Mouse (Mus musculus) C2C12 (cell line): Measurements from ENCODE around the gene Cdc42bpa. TPM values are rescaled to one million over a fixed set of nuclear protein-coding genes. Genes with fewer than 3 reads are reported as not detected.

Experiments used
- H3K27me3 ChIP-seq: one replicate; pipeline ENCODE4 v1.6.1; 2011; ENCODE audit not compliant: control insufficient read depth, insufficient read depth, insufficient read length
- H3K36me3 ChIP-seq: one replicate; pipeline ENCODE4 v1.6.1; 2011; ENCODE audit not compliant: control insufficient read depth, insufficient read depth
- H3K4me3 ChIP-seq: one replicate; pipeline ENCODE4 v1.5.1; 2011; ENCODE audit warnings: mild to moderate bottlenecking, control low read depth; ENCODE audit not compliant: poor library complexity, insufficient read depth, severe bottlenecking
- H3K79me2 ChIP-seq: one replicate; pipeline ENCODE4 v1.6.1; 2011; ENCODE audit not compliant: control insufficient read depth, insufficient read depth
- H3K79me3 ChIP-seq: one replicate; pipeline ENCODE4 v1.6.1; 2011; ENCODE audit warnings: low read depth, control low read depth
- H3ac ChIP-seq: one replicate; pipeline ENCODE3; 2011; ENCODE audit warnings: low read depth; ENCODE audit not compliant: control insufficient read depth, insufficient read length
- CEBPB ChIP-seq: IDR thresholded peaks from one replicate; pipeline ENCODE4 v1.6.1; 2011; ENCODE audit warnings: low read depth, mild to moderate bottlenecking, control low read depth, moderate library complexity
- CTCF ChIP-seq: IDR thresholded peaks from one replicate; pipeline ENCODE4 v1.5.1; 2011; ENCODE audit not compliant: control insufficient read depth, insufficient read depth, insufficient read length
- FOSL1 ChIP-seq: IDR thresholded peaks from one replicate; pipeline ENCODE4 v1.8.0; 2011; ENCODE audit warnings: mild to moderate bottlenecking, low read length; ENCODE audit not compliant: poor library complexity, insufficient read depth, severe bottlenecking
- MAX ChIP-seq: IDR thresholded peaks from one replicate; pipeline ENCODE4 v1.6.1; 2011; ENCODE audit warnings: mild to moderate bottlenecking, control low read depth
- MYOD1 ChIP-seq: IDR thresholded peaks from one replicate; pipeline ENCODE4 v1.6.1; 2011; ENCODE audit warnings: low read depth; ENCODE audit not compliant: control insufficient read depth, insufficient read length
- MYOG ChIP-seq: IDR thresholded peaks from one replicate; pipeline ENCODE4 v1.6.1; 2011; ENCODE audit not compliant: control insufficient read depth, insufficient read length; ENCODE audit errors: extremely low read depth
- USF1 ChIP-seq: IDR thresholded peaks from one replicate; pipeline ENCODE4 v1.6.1; 2011; ENCODE audit warnings: low read depth, mild to moderate bottlenecking, control low read depth, moderate library complexity
- polyA plus RNA-seq: library from polyadenylated mRNA; unstranded; fragments of >200 nt; fragmentation: generic; extraction: Trizol; gene quantifications from one replicate; pipeline ENCODE4 v1.2.1, GENCODE M21; 2012; ENCODE audit warnings: missing spikeins

Gene Cdc42bpa
- polyA plus RNA-seq, 1 experiment, result 10.7 TPM

DNA sequence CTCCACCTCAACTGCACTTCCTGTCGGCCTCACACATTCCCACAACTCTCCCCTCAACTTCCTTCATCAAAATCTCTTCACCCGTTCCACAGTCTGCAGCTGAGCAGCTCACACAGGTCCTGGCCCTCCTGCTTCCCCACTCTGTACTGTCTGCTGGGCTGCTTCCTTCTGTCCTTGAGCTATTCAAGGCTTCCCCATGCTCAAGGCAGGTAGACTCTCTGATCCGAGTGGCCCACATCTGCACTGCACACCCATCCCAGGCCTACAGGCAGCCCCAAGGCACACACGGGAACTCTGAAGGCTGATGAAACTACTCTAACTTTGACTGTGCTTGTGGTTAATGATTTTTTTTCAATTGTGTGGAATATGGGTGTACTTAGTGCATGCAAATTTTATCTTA is 232.6 kb downstream of the Cdc42bpa start:
- Histone ChIP-seq H3K79me3 (no peaks in the 10 kb centered on the region), H3K79me2 (no peaks in the 10 kb centered on the region), H3K4me3 (no peak overlapping the region), H3K36me3 (no peaks in the 10 kb centered on the region), H3ac (no peak overlapping the region), H3K27me3 (peaks cover 49% of the 10 kb centered on the region)
- TF ChIP-seq FOSL1, result no peak
- no peak for TF ChIP-seq MAX
- no peak for TF ChIP-seq CTCF
- TF ChIP-seq MYOD1, result no peak
- TF ChIP-seq CEBPB, result no peak
- TF ChIP-seq USF1, result no peak
- TF ChIP-seq MYOG, result no peak

DNA sequence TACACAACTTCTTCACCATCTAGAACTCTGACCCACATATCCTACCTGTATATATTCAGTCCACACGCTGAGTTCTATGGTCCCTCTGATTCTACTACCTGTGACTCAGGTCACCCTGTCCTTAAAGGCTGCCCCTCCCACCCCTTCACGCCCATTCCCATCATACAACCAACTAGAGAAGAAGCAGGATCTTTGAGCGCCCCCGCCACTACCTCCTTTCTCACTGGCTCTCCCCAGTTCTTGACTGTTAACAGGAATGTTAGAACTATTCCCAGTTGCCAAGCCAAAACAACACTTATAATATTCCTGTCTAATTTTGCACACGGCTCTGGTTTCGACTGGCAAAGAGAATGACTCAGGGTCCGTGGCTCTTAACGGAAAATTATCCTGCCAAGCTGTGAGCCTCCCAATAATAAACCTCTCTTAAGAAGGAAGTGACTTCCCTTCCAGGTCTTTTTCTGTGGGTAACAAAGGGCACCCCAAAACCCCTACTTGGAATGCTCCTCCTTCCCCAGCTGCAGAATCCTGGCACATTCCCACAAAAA is 233.2 kb downstream of the Cdc42bpa start:
- H3K79me2 ChIP-seq, result no peaks in the 10 kb centered on the region
- TF ChIP-seq MYOD1 (no peak), MAX (no peak), FOSL1 (no peak), USF1 (no peak), CTCF (no peak), CEBPB (no peak), MYOG (no peak)
- H3K79me3 ChIP-seq, result no peaks in the 10 kb centered on the region
- H3K27me3 ChIP-seq, result peaks cover 47% of the 10 kb centered on the region
- no peak overlapping the region for H3K4me3 ChIP-seq
- H3ac ChIP-seq, result no peak overlapping the region
- H3K36me3 ChIP-seq, result no peaks in the 10 kb centered on the region

- H3K36me3 ChIP-seq, result no peaks in the 10 kb centered on the region
- H3K79me2 ChIP-seq, result no peaks in the 10 kb centered on the region
- no peaks in the 10 kb centered on the region for H3K79me3 ChIP-seq
- no peak for TF ChIP-seq USF1
- no peak for TF ChIP-seq MAX
- TF ChIP-seq CEBPB, result no peak
- no peak for TF ChIP-seq MYOG
- no peak for TF ChIP-seq MYOD1
- TF ChIP-seq CTCF, result no peak
- no peak for TF ChIP-seq FOSL1
- H3K27me3 ChIP-seq, result peaks cover 44% of the 10 kb centered on the region
- H3ac ChIP-seq, result no peak overlapping the region
- H3K4me3 ChIP-seq, result no peak overlapping the region
Observed at GRCm38 (mm10) chr1:180194048-180194447, 233.8 kb downstream of the Cdc42bpa start.

GRCm38 (mm10) chr1:180194781-180195471 is 234.7 kb downstream of the Cdc42bpa start:
- TF ChIP-seq USF1 (no peak), CTCF (no peak), FOSL1 (no peak), MAX (no peak), MYOD1 (no peak), CEBPB (no peak), MYOG (no peak)
- peaks cover 37% of the 10 kb centered on the region for H3K27me3 ChIP-seq
- H3ac ChIP-seq, result peak overlapping the region; percentile 40
- H3K79me2 ChIP-seq, result no peaks in the 10 kb centered on the region
- no peaks in the 10 kb centered on the region for H3K36me3 ChIP-seq
- peak overlapping the region; percentile 21 for H3K4me3 ChIP-seq
- no peaks in the 10 kb centered on the region for H3K79me3 ChIP-seq

DNA sequence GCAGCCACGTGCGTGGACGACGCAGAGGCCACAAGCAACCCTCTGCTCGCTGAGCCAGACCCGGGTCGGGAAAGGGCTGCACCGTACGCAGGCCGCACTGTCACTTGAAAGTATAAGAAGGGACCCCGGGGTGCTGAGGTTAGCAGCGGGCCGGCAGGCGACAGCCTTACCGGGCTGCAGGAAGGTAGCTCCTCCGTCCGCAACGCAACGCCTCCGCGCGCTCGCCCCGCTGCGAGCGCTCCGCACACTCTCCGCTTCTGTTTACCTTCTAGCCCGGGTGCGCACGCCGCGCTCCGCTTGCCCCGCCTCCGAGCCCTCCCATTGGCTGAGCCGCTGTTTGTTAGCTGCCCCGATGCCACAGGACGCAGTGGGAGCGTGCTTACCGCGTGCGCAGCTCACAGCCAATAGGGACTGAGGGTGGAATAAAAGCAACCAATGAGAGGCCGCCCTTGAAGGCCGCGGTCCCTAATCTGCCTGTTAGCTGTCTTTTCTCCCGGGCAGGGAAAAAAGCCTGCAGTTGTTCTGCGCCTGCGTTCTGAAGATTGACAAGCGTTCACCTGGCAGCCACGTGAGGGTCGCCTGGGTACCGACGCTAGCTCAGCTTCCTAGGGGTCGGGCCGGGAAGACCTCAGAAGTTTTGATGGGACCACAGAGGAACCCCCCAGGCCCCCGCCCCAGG is 235.6 kb downstream of the Cdc42bpa start:
- Histone ChIP-seq H3K4me3 (peak overlapping the region; percentile 21), H3K27me3 (peaks cover 29% of the 10 kb centered on the region), H3ac (peak overlapping the region; percentile 66), H3K36me3 (no peaks in the 10 kb centered on the region), H3K79me3 (no peaks in the 10 kb centered on the region), H3K79me2 (no peaks in the 10 kb centered on the region)
- TF ChIP-seq USF1, result peak; percentile 65
- peak; percentile 90 for TF ChIP-seq MAX
- no peak for TF ChIP-seq MYOG
